Mouse (Mus musculus) T-cell, adult 66 days (primary cell): Measurements from ENCODE around the gene Htra2. TPM values are rescaled to one million over a fixed set of nuclear protein-coding genes. Genes with fewer than 3 reads are reported as not detected.

Experiments
- total RNA-seq, 2 experiments: library from RNA; stranded (reverse); gene quantifications; 3 replicates in 1 of 2; 4 replicates in 1 of 2; pipeline ENCODE4 v1.2.4; 2023

Gene Htra2
- total RNA-seq = 10 to 100 TPM; 29.3 to 31.8 TPM

DNA sequence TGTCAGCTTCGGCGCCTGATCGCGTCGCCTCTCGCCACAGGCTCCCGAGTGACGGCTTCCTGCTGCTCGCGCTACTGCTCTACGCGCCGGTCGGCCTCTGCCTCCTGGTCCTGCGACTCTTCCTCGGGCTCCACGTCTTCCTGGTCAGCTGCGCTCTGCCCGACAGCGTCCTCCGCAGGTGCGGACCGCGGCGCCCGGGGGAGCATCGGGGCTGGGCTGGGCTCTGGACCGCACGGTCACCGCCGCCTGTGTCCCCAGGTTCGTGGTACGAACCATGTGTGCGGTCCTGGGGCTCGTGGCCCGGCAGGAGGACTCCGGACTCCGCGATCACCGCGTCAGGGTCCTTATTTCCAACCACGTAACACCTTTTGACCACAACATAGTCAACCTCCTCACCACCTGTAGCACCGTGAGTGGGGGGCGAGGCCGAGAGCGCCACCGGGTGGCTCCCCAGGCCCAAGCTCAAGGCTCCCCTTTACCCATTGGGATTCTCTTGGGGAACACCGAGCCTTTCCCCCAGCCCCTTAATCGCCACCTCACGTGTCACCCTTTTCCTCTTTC is at the start of gene Htra2:
Htra2 (minus strand) TSS at position 403 of the 561 bp plus-strand sequence.

DNA sequence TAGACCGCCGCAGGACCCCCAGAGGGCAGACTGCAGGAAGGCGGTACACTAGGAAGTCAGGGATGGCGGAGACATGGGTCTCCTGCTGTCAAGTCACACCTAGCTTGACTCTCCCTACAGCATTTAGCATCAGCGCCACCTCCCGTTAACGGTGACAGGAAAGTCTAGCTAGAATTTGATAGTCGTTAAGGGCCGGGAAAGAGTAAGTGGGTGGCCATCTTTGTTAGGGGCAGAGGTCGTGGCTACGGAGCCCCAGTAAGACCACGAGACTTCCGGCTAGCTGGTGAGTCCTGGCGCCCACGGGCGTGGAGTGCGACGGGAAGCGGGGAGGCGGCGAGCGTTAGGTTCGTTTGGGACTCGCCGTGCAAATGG is 46.2 kb upstream of the Htra2 start, which contains the start of the genes Ccdc142 and Gm42688:
Ccdc142 (plus strand) TSS at position 286 of the 372 bp plus-strand sequence.
Gm42688 (plus strand) TSS at position 302 of the 372 bp plus-strand sequence.

DNA sequence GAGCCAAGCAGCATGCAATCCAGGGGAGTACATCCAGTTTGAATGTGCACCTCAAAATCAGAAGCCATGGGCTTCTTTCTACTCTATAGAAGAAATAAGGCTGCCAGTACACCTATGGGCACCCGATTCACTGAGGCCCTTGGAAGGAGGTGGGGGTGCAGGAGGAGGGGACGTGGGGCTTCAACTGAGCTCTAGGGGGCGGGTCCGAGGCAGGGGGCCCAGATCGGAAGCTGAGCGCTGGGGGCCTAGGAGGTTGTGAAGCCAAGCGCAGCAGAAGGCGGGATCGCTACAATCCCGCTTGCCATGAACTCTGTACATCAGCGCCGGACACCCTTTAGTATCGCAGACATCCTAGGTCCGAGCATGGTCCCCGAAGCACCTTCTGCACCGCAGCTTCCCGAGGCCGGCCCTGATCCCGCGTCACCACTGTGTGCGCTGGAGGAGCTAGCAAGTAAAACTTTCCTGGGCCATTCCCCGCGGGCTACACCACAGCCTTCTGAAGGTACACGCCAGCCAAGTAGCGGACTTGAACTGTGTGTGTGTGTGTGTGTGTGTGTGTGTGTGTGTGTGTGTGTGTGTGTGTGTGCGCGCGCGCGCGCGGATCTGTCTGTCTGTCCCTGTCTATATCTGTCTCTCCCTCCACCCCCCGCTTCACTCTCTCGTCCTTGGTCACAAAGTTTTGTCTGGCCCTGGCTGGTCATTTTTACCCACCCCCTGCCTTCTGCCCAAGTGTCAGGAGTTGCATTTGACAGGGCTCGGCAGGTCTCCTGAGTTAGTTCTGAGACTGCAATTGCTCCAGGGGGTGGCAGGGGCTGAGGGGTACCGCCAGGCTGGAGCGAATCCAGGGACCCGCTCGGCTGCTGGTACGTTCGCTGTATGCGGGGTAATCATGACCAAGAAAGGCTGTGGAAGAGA is 31.3 kb upstream of the Htra2 start, which contains the start of gene Lbx2:
Lbx2 (plus strand) TSS at position 247 of the 915 bp plus-strand sequence.

DNA sequence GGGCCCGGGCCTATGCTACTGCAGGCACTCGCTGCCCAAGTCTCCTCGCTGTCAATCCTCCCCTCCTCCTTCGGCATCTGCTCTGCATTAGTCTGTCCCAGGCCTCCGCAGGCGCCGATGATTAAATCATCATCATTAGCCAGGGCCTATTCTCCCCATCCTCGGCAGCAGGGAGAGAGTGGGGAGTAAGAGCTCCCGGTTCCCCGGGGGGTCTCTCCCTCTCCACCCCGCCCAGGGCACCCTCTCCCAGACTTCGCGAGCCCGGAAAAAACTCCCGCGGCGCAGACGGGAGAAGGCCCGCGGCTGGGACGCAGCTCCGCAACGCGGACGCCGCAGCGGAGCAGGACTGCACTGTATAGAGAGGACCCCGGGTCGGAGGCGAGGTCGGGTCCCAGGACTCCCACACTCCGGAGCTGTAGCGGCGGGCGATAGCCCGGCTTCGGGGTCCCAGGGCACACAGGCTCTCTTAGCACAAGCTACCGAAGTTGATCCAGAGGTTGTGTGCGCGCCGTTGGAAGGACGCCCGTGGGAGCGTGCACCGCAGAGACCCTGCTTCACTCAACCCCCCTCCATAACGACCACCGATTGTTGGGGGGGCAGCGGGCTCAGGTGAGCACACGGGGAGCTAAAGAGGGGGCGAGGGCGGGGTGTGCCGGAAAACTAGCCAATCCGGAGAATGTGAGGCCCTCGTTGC is 22.7 kb upstream of the Htra2 start, which contains the start of gene Pcgf1:
Pcgf1 (plus strand) TSS at position 240 of the 694 bp plus-strand sequence.

DNA sequence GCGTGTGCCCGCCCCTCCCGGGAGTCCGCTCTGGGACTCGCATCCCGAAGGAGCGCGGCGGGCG is 15.0 kb upstream of the Htra2 start, which contains the start of gene Tlx2:
Tlx2 (minus strand) TSS at position 47 of the 64 bp plus-strand sequence.

DNA sequence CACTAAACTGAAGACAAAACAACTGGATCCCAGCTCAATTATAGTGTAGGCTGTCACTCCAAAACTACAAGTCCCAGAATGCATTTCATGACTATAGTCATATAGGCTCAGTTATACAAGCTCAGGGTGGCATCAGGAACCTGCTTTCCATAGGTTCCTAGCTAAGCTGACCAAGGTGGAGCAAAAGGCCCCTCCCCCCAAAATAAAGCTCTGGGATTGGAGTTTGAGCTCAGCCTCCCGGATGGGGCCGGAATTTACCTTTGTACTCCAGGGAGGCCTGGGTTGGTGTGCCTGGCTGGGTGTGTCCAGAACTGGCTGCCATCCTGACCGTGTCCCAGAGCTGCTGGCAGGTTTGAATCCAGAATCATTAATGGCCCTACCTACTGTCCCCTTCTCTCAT is 2.7 kb upstream of the Htra2 start, which contains the start of gene Dqx1:
Dqx1 (plus strand) TSS at position 55 of the 400 bp plus-strand sequence.

DNA sequence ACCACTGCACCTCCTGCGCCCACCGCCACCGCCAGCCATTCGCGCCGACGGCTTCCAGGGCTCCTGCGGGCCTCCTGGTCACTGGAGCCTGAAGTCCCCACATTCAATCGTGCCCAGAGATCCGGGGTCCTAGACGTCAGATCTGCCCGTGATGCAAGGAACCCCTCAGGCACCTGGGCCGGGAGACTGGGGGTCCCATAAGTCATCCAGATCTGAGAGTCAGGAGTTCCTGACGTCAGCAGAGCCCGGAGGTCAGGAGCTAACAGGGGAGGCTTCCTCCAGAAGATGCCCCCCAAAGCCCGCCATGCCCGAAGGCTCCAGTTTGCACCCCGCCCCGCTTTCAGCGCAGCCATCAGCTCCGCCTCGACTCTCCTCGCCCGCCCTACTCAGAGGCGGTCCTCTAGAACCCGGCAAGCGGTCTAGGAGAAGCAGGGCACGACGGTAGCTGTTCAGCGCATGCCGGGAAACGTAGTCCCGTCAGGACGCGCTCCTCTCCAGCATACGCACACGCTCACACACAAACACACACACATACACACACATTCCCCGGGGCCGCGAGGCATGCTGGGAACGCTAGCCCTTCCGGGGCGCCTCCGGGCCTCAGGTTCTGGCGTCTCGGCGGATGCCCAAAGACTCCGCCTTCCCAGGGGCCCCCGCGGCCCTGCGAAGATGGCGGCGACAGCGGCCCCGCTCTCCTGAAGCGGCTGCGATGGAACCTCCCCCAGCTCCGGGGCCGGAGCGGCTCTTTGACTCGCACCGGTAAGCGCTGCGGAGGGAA is 810 bp downstream of the Htra2 start, which contains the start of gene Aup1:
Aup1 (plus strand) TSS at position 448 of the 778 bp plus-strand sequence.

DNA sequence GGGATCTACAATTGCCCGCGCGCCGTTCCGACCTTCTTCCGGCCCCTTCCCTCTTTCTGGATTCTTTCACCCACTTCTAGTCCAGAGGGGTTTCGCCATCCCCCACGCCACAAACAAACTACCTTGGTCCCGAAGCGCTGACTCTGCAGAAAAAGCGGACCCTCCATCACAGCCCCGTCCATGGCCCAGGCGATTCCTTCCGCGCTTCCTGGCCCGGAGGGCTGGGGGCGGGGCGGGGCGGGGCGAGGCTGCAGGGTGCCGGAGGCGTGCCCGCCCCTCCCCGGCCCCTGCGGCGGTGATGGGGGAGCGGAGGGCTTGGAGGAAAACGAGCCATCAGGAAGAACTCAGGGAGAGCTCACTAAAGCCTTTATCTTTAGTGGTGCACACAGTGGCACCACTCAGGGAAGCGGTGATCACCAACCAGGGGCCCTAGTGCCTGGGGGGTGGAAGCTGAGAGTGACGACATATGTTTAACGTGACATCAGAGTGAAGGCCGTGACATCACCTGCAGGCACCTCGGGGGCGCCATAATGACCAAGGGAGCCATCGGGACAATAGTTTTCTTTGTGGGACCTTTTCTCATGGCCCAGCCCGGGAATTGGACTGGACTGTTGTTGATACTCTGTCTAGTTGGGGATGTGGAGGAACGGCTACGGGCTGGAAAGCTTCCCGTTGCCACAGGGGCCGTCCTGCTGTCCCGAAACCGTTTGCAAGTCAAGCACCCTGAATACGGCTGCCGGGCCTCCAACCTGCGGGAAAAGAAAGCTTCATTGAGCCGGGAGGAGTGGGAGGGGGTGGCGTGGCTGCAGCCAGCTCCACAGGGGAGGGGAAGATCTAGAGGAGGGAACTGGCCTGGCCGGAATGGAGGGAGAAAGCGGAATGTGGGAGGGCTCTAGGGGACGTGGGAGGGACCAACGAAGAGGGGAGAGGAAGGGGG is 21.6 kb downstream of the Htra2 start, which contains the start of the genes Dok1 and Loxl3:
Dok1 (minus strand) TSS at position 223 of the 937 bp plus-strand sequence.
Loxl3 (plus strand) TSS at position 925 of the 937 bp plus-strand sequence.

Other genes with a start within 250 kb of the Htra2 start
- 10 to 100 TPM; 27.3 to 28.7 TPM for gene Sema4f, start 115.5 kb downstream of the Htra2 start, total RNA-seq
- gene M1ap, start 108.4 kb downstream of the Htra2 start, total RNA-seq = not detected
- gene Dok1, start 21.8 kb downstream of the Htra2 start, total RNA-seq = 10 to 100 TPM; 21.0 to 23.7 TPM
- not detected for gene Loxl3, start 21.1 kb downstream of the Htra2 start, total RNA-seq
- gene Aup1, start 752 bp downstream of the Htra2 start, total RNA-seq = 100 to 1,000 TPM; 350 to 355 TPM
- 10 to 100 TPM; 16.0 to 16.6 TPM for gene Dqx1, start 2.6 kb upstream of the Htra2 start, total RNA-seq
- gene Tlx2, start 15.0 kb upstream of the Htra2 start, total RNA-seq = not detected
- gene Pcgf1, start 22.6 kb upstream of the Htra2 start, total RNA-seq = 10 to 100 TPM; 28.2 to 31.7 TPM
- not detected for gene Lbx2, start 31.1 kb upstream of the Htra2 start, total RNA-seq
- gene Ccdc142, start 46.3 kb upstream of the Htra2 start, total RNA-seq = 10 to 100 TPM in 1 of 2 experiments, 1 to 10 TPM in 1; 8.4 to 11.3 TPM
- 10 to 100 TPM; 10.5 to 11.2 TPM for gene Gm42688, start 46.3 kb upstream of the Htra2 start, total RNA-seq
- gene Mrpl53, start 53.8 kb upstream of the Htra2 start, total RNA-seq = 10 to 100 TPM; 28.3 to 31.2 TPM
- 10 to 100 TPM; 53.2 to 53.7 TPM for gene Mogs, start 60.2 kb upstream of the Htra2 start, total RNA-seq
- 10 to 100 TPM; 34.0 to 41.6 TPM for gene Wbp1, start 66.3 kb upstream of the Htra2 start, total RNA-seq
- gene Ino80b, start 70.2 kb upstream of the Htra2 start, total RNA-seq = 10 to 100 TPM; 34.1 to 35.9 TPM
- not detected for gene Rtkn, start 80.2 kb upstream of the Htra2 start, total RNA-seq
- 1 to 10 TPM in 1 of 2 experiments, under 1 TPM in 1; 0.89 to 1.7 TPM for gene Wdr54, start 101.1 kb upstream of the Htra2 start, total RNA-seq
- not detected for gene 1700003E16Rik, start 101.1 kb upstream of the Htra2 start, total RNA-seq
- gene Dctn1, start 110.6 kb upstream of the Htra2 start, total RNA-seq = 100 to 1,000 TPM; 117 to 120 TPM
- not detected for gene Slc4a5, start 164.6 kb upstream of the Htra2 start, total RNA-seq